Mouse (Mus musculus): ENCODE results near the gene Mmp9. TPM values are rescaled to one million over a fixed set of nuclear protein-coding genes. Genes with fewer than 3 reads are reported as not detected.
A peak's percentile ranks its signal among the peaks of the same experiment; 100 is the strongest.

Gene Mmp9
- polyA plus RNA-seq, 1 experiment from 2014 or later: 0.42 TPM

- Histone ChIP-seq H3K36me3 (peaks cover 11% of the 10 kb centered on the region), H3K4me3 (no peak overlapping the region), H3K9ac (no peak overlapping the region), H3K27me3 (replicated peaks) (peaks cover 95% of the 10 kb centered on the region), H3K9me3 (replicated peaks) (no peaks in the 10 kb centered on the region), H3K4me1 (replicated peaks) (peaks cover 21% of the 10 kb centered on the region), H3K4me2 (no peak overlapping the region), H3K27ac (ENCODE audit: poor library complexity, severe bottlenecking) (no peak overlapping the region)
- WGBS: 47% methylated on average over 21 of the region's 21 CpGs
- no peak for ATAC-seq (ENCODE audit: insufficient number of reproducible peaks, low FRiP score)
These were observed 54.3 kb downstream of the Mmp9 start for GRCm38 (mm10) chr2:164994659-164995428.

DNA sequence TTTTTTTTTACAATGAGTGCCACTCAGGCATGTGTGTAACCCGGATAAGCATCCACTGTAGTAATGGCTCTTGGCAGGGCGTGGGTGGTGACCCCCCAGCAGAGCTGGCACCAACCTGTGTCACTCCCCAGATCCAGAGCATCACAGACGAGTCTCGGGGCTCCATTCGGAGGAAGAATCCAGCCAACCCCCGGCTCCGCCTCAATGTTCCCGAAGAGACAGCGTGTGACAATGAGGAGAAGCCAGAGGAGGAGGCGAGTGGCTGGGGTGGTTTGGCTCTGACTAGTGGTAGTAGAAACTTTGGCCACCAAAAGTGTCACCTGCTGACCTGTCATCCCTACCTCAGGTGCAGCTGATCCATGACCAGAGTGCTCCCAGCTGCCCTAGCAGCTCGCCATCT lies 55.4 kb downstream of the Mmp9 start:
- H3K9ac ChIP-seq: no peak overlapping the region
- H3K4me2 ChIP-seq: no peak overlapping the region
- ATAC-seq (ENCODE audit: insufficient number of reproducible peaks, low FRiP score): no peak
- H3K27me3 ChIP-seq (replicated peaks): peaks cover 88% of the 10 kb centered on the region
- H3K9me3 ChIP-seq (replicated peaks): no peaks in the 10 kb centered on the region
- H3K27ac ChIP-seq (ENCODE audit: poor library complexity, severe bottlenecking): no peak overlapping the region
- peaks cover 22% of the 10 kb centered on the region for H3K36me3 ChIP-seq
- 68% methylated on average over 11 of the region's 11 CpGs for WGBS
- H3K4me1 ChIP-seq (replicated peaks): peaks cover 21% of the 10 kb centered on the region
- no peak overlapping the region for H3K4me3 ChIP-seq

DNA sequence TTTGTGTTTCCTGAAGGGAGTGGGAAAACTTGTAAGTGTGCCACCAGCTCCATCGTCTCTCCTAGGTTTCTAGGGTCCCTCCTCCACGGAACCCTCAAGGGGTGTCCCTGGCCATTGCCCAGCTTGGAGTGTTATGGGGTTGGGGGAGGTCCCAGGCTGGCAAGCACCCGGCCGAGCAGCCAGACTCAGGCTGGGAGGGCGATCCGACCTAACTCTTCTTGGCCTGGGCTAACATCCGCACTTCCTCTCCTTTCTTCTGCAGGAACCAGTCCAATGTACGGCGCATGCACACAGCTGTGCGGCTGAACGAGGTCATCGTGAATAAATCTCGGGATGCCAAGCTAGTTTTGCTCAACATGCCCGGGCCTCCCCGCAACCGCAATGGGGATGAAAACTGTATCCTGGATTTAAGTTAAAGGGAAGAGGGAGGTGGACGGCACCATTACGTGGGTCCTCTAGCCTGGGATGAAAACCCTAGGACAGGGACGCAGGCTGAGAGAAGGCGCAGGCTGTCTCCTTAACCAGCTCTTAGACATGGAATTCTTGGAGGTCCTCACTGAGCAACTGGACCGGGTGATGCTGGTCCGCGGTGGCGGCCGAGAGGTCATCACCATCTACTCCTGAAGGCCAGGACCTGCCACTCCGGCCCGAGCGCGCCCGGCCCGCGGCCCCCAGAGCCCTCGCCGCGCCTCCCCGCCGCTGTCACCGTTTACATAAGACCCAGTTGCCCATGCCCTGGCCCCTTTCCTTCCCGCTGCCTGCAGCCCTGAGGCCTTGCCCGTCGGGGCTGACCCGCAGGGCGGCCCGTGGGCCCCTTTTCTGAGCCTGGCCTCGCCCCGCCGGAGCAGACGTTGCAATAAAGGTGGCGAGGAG lies 56.5 kb downstream of the Mmp9 start:
- no peak overlapping the region for H3K27ac ChIP-seq (ENCODE audit: poor library complexity, severe bottlenecking)
- peaks cover 21% of the 10 kb centered on the region for H3K4me1 ChIP-seq (replicated peaks)
- H3K9me3 ChIP-seq (replicated peaks): no peaks in the 10 kb centered on the region
- WGBS: 14% methylated on average over 49 of the region's 49 CpGs
- H3K36me3 ChIP-seq: peaks cover 33% of the 10 kb centered on the region
- peak overlapping the region; percentile 48 for H3K4me3 ChIP-seq
- ATAC-seq (ENCODE audit: insufficient number of reproducible peaks, low FRiP score): no peak
- peak overlapping the region; percentile 59 for H3K9ac ChIP-seq
- H3K4me2 ChIP-seq: peak overlapping the region; percentile 80
- H3K27me3 ChIP-seq (replicated peaks): peaks cover 78% of the 10 kb centered on the region

DNA sequence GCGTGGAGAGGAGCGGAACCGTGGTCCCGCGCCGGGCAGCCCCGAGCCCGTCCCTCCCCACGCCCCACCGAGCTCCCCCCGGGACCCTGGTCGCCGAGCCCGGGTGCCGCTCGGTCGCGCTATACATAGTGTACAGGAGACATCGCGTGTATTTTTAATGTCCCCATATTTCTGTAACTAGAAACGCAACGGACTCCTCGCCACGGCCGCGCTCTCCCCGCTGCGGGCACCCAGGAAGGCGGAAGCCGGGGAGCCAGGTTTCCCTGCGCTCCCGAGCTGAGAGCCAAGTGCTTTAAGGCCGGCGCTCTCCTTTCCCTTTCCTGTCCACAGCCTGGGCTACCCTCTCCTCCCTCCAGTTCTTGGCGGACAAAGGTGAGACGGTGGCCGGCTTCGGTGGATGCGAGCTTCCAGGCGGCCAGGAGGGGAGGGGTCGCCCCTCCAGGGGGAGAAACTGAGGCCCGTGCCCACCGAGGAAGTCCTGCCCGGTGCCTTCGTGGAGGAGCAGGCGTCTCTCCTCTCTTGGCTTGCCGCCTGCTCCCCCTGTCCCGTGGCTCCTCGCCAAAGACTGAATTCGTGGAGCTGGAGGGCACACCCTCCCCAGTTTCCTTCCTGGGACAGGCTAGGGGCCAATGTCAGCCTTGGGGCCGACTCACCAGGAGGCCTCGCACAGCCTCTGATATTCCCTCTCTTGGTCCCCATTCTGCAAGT lies 57.3 kb downstream of the Mmp9 start:
- Histone ChIP-seq H3K9ac (peak overlapping the region; percentile 59), H3K4me3 (peak overlapping the region; percentile 48), H3K36me3 (peaks cover 41% of the 10 kb centered on the region), H3K4me2 (peak overlapping the region; percentile 80), H3K27ac (ENCODE audit: poor library complexity, severe bottlenecking) (no peak overlapping the region), H3K27me3 (replicated peaks) (peaks cover 70% of the 10 kb centered on the region), H3K4me1 (replicated peaks) (peaks cover 21% of the 10 kb centered on the region), H3K9me3 (replicated peaks) (no peaks in the 10 kb centered on the region)
- WGBS: 3% methylated on average over 46 of the region's 52 CpGs
- no peak for ATAC-seq (ENCODE audit: insufficient number of reproducible peaks, low FRiP score)

DNA sequence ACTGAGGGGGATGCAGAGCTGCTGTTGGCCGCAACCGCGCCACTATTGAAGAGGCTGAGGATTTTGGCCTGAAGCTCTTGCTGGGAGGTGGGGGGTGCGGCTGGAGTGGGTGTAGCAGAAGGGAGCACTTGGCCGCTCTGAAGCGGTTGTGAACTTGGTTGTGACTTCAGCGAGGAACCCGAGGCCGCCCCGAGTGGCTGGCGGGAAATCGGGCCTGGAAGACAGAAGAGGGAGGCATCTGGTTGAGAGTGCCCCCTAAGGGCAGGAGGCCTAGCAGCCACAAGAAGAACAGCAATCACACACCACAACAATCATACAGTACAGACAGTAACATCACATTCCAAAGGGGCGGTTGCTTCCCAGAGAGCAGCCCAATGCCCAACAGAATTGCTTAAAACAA lies 61.4 kb downstream of the Mmp9 start:
- H3K36me3 ChIP-seq: peaks cover 82% of the 10 kb centered on the region
- ATAC-seq (ENCODE audit: insufficient number of reproducible peaks, low FRiP score): no peak
- peaks cover 20% of the 10 kb centered on the region for H3K4me1 ChIP-seq (replicated peaks)
- no peak overlapping the region for H3K9ac ChIP-seq
- H3K27me3 ChIP-seq (replicated peaks): peaks cover 31% of the 10 kb centered on the region
- 93% methylated on average over 13 of the region's 13 CpGs for WGBS
- no peak overlapping the region for H3K4me2 ChIP-seq
- H3K4me3 ChIP-seq: no peak overlapping the region
- no peaks in the 10 kb centered on the region for H3K9me3 ChIP-seq (replicated peaks)
- H3K27ac ChIP-seq (ENCODE audit: poor library complexity, severe bottlenecking): no peak overlapping the region

DNA sequence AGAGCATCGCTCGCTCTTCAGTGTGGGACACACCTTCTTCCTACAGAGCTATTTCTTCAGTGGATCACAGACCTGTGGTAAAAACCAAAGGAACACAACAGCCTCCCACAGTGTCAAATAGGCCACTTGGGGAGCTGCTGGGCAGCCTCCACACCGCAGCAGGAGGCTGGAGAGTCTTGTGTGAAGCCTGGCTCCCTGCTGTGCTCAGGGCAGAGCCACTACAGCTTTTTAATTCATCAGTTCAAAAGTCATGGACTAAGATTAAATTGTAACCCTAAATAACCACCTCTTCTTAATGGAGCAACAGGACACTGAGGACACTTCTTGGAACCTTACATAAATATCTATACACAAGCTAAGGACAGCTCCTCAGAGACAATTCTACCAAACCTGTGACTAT lies 62.5 kb downstream of the Mmp9 start:
- Histone ChIP-seq H3K36me3 (peaks cover 94% of the 10 kb centered on the region), H3K9ac (no peak overlapping the region), H3K27ac (ENCODE audit: poor library complexity, severe bottlenecking) (no peak overlapping the region), H3K9me3 (replicated peaks) (no peaks in the 10 kb centered on the region), H3K4me1 (replicated peaks) (peaks cover 8% of the 10 kb centered on the region), H3K4me3 (no peak overlapping the region), H3K27me3 (replicated peaks) (peaks cover 19% of the 10 kb centered on the region), H3K4me2 (no peak overlapping the region)
- WGBS: 93% methylated on average over 3 of the region's 3 CpGs
- ATAC-seq (ENCODE audit: insufficient number of reproducible peaks, low FRiP score): no peak

- H3K4me3 ChIP-seq: no peak overlapping the region
- no peaks in the 10 kb centered on the region for H3K9me3 ChIP-seq (replicated peaks)
- H3K36me3 ChIP-seq: peaks cover 98% of the 10 kb centered on the region
- H3K9ac ChIP-seq: no peak overlapping the region
- no peaks in the 10 kb centered on the region for H3K4me1 ChIP-seq (replicated peaks)
- WGBS: 92% methylated on average over 10 of the region's 10 CpGs
- no peak overlapping the region for H3K4me2 ChIP-seq
- ATAC-seq (ENCODE audit: insufficient number of reproducible peaks, low FRiP score): no peak
- H3K27me3 ChIP-seq (replicated peaks): peaks cover 8% of the 10 kb centered on the region
- no peak overlapping the region for H3K27ac ChIP-seq (ENCODE audit: poor library complexity, severe bottlenecking)
These were observed 63.7 kb downstream of the Mmp9 start for GRCm38 (mm10) chr2:165004237-165004636.

Other genes starting within 250 kb of the Mmp9 start
- 0.35 TPM in 1 of 2 replicates, not detected in the other for gene Spint4, start 242.3 kb upstream of the Mmp9 start, polyA plus RNA-seq (2016; fragmentation: Nextera tagmentation; extraction: Ambion mirVana)
- gene Spint5, start 225.5 kb upstream of the Mmp9 start, polyA plus RNA-seq (2016; fragmentation: Nextera tagmentation; extraction: Ambion mirVana): not detected in 2 replicates
- gene Wfdc3, start 194.8 kb upstream of the Mmp9 start, polyA plus RNA-seq (2016; fragmentation: Nextera tagmentation; extraction: Ambion mirVana): 0.32 and 0.71 TPM in 2 replicates
- gene Dnttip1, start 194.8 kb upstream of the Mmp9 start, polyA plus RNA-seq (2016; fragmentation: Nextera tagmentation; extraction: Ambion mirVana): 62.9 and 71.0 TPM in 2 replicates
- 455 and 459 TPM in 2 replicates for gene Ube2c, start 170.9 kb upstream of the Mmp9 start, polyA plus RNA-seq (2016; fragmentation: Nextera tagmentation; extraction: Ambion mirVana)
- 0.36 and 1.6 TPM in 2 replicates for gene Tnnc2, start 160.8 kb upstream of the Mmp9 start, polyA plus RNA-seq (2016; fragmentation: Nextera tagmentation; extraction: Ambion mirVana)
- 30.8 and 31.7 TPM in 2 replicates for gene Snx21, start 155.0 kb upstream of the Mmp9 start, polyA plus RNA-seq (2016; fragmentation: Nextera tagmentation; extraction: Ambion mirVana)
- gene Acot8, start 135.9 kb upstream of the Mmp9 start, polyA plus RNA-seq (2016; fragmentation: Nextera tagmentation; extraction: Ambion mirVana): 14.9 and 16.1 TPM in 2 replicates
- 5.4 and 6.7 TPM in 2 replicates for gene Zswim3, start 135.7 kb upstream of the Mmp9 start, polyA plus RNA-seq (2016; fragmentation: Nextera tagmentation; extraction: Ambion mirVana)
- gene Zswim1, start 118.1 kb upstream of the Mmp9 start, polyA plus RNA-seq (2016; fragmentation: Nextera tagmentation; extraction: Ambion mirVana): 9.8 and 10.1 TPM in 2 replicates
- not detected in 2 replicates for gene Spata25, start 112.2 kb upstream of the Mmp9 start, polyA plus RNA-seq (2016; fragmentation: Nextera tagmentation; extraction: Ambion mirVana)
- 169 and 175 TPM in 2 replicates for gene Ctsa, start 107.9 kb upstream of the Mmp9 start, polyA plus RNA-seq (2016; fragmentation: Nextera tagmentation; extraction: Ambion mirVana)
- 45.0 and 45.5 TPM in 2 replicates for gene Neurl2, start 107.3 kb upstream of the Mmp9 start, polyA plus RNA-seq (2016; fragmentation: Nextera tagmentation; extraction: Ambion mirVana)
- 9.7 and 9.9 TPM in 2 replicates for gene Pltp, start 83.1 kb upstream of the Mmp9 start, polyA plus RNA-seq (2016; fragmentation: Nextera tagmentation; extraction: Ambion mirVana)
- 52.1 and 53.1 TPM in 2 replicates for gene Pcif1, start 61.5 kb upstream of the Mmp9 start, polyA plus RNA-seq (2016; fragmentation: Nextera tagmentation; extraction: Ambion mirVana)
- 11.4 and 12.2 TPM in 2 replicates for gene Zfp335, start 29.0 kb upstream of the Mmp9 start, polyA plus RNA-seq (2016; fragmentation: Nextera tagmentation; extraction: Ambion mirVana)
- 0.82 and 1.3 TPM in 2 replicates for gene Slc12a5, start 20.0 kb downstream of the Mmp9 start, polyA plus RNA-seq (2016; fragmentation: Nextera tagmentation; extraction: Ambion mirVana)
- 50.6 and 55.8 TPM in 2 replicates for gene Ncoa5, start 94.1 kb downstream of the Mmp9 start, polyA plus RNA-seq (2016; fragmentation: Nextera tagmentation; extraction: Ambion mirVana)
- 7.2 and 7.7 TPM in 2 replicates for gene Cd40, start 114.8 kb downstream of the Mmp9 start, polyA plus RNA-seq (2016; fragmentation: Nextera tagmentation; extraction: Ambion mirVana)
- not detected in 2 replicates for gene 1700025C18Rik, start 150.0 kb downstream of the Mmp9 start, polyA plus RNA-seq (2016; fragmentation: Nextera tagmentation; extraction: Ambion mirVana)

Measured in heart, embryonic 12.5 days (tissue).